ENCODE assay signal across 8 mouse cellular contexts in genomic region chr7:98962547-98963311, GRCm38 (mm10).
A peak's percentile ranks its signal among the peaks of the same experiment; 100 is the strongest.
DNase-seq lines count a peak whose midpoint lies in the region; ATAC-seq lines count a peak whose summit lies in the region.

No protein-coding gene starts in this region.

- intact Hi-C loops in gastrocnemius, postnatal 14 days (cut with DNase I; ENCODE audit: low total_unique reads): no loop called here
- intact Hi-C loops in left cerebral cortex, postnatal 14 days (cut with DNase I): loop anchor here (2.0 kb wide), 1 partner anchor 116 kb away; no protein-coding TSS in a partner anchor

- ATAC-seq in common myeloid progenitor, adult 5-6 weeks (replicated peaks; ENCODE audit: low read depth, poor library complexity, severe bottlenecking): peak; percentile 94

- peak; percentile 74 for DNase-seq in layer of hippocampus, adult 11-12 months (ENCODE audit: low spot score)
- DNase-seq in layer of hippocampus, adult 9-10 months (ENCODE audit: low spot score): no peak
- peak; percentile 75 for DNase-seq in gastrocnemius, postnatal 14 days
- DNase-seq in induced T-regulatory cell, adult 2 months (ENCODE audit: low read depth): peak; percentile 85
- peak; percentile 57 to 69 for DNase-seq in left cerebral cortex, postnatal 14 days (ENCODE audit: low spot score in 2 of 2)
- DNase-seq in mesoderm, embryonic 11.5 days (ENCODE audit: low read depth, low spot score): peak; percentile 81
- peak; percentile 47 to 63 for DNase-seq in right cerebral cortex, postnatal 10 days (ENCODE audit: low spot score in 2 of 2)
